27 mouse cellular contexts compared by ENCODE assay signal in genomic region chr15:8596375-8596900, GRCm38 (mm10).
DNase-seq lines count a peak whose midpoint lies in the region; ATAC-seq lines count a peak whose summit lies in the region.
"Had no signal": no experiment of that assay in that cellular context is flagged by ENCODE, and none has a peak within 500 bp of the region (broad histone marks: within the 10 kb centered on the region; RNA-seq: fewer than 3 reads in every experiment).

No protein-coding gene starts in this region.

- no peaks in the 10 kb centered on the region for H3K36me3 ChIP-seq in embryonic facial prominence, embryonic 13.5 days
- no peaks in the 10 kb centered on the region for H3K36me3 ChIP-seq in forebrain, embryonic 13.5 days (ENCODE audit: poor library complexity, severe bottlenecking)
- H3K36me3 ChIP-seq: forebrain, embryonic 12.5 days; G1E; hindbrain, embryonic 10.5 days had no signal

- H3K27ac ChIP-seq in embryonic facial prominence, embryonic 13.5 days: no peak overlapping the region
- no peak overlapping the region for H3K27ac ChIP-seq in forebrain, embryonic 13.5 days
- H3K27ac ChIP-seq: forebrain, embryonic 12.5 days; hindbrain, embryonic 10.5 days; hindbrain, embryonic 14.5 days; hindbrain, postnatal 0 days had no signal

- H3K9ac ChIP-seq in embryonic facial prominence, embryonic 13.5 days: no peak overlapping the region
- no peak overlapping the region for H3K9ac ChIP-seq in forebrain, embryonic 13.5 days
- H3K9ac ChIP-seq: forebrain, embryonic 12.5 days; hindbrain, embryonic 14.5 days had no signal

- H3K4me2 ChIP-seq in embryonic facial prominence, embryonic 13.5 days: peak overlapping the region; percentile 11; the same call in 1 of the 2 replicates
- H3K4me2 ChIP-seq in forebrain, embryonic 13.5 days: no peak overlapping the region
- H3K4me2 ChIP-seq: forebrain, embryonic 12.5 days; heart, embryonic 11.5 days; hindbrain, embryonic 14.5 days had no signal

- intact Hi-C loops in heart, postnatal 25 days (cut with DNase I): no loop called here

- WGBS in embryonic facial prominence, embryonic 13.5 days: 34% methylated on average over 8 of the region's 8 CpGs
- WGBS in forebrain, embryonic 13.5 days: 90% methylated on average over 8 of the region's 8 CpGs

- H3K9me3 ChIP-seq in embryonic facial prominence, embryonic 13.5 days: no peaks in the 10 kb centered on the region
- no peaks in the 10 kb centered on the region for H3K9me3 ChIP-seq in forebrain, embryonic 13.5 days (replicated peaks)
- H3K9me3 ChIP-seq: forebrain, embryonic 12.5 days; G1E; hindbrain, embryonic 10.5 days had no signal

- no peak overlapping the region for H3K4me3 ChIP-seq in embryonic facial prominence, embryonic 13.5 days
- H3K4me3 ChIP-seq in forebrain, embryonic 13.5 days: no peak overlapping the region
- H3K4me3 ChIP-seq: forebrain, embryonic 12.5 days; hindbrain, embryonic 10.5 days had no signal

- peak; percentile 70 for DNase-seq in heart, adult 11 months
- no peak for DNase-seq in heart, postnatal 25 days (ENCODE audit: low spot score)
- peak; percentile 87 for DNase-seq in fat pad, adult 2 months (ENCODE audit: extremely low read depth, low read depth, low spot score)
- DNase-seq in testis, postnatal 14 days (ENCODE audit: low spot score): no peak
- DNase-seq: adrenal gland, postnatal 14 days; B cell, adult 2 months; cerebellum, adult 11 months; cerebellum, adult 2 months; cerebellum, adult 9-11 months; cerebellum, postnatal 25 days; gastrocnemius, postnatal 10 days; gastrocnemius, postnatal 36 days; heart, postnatal 36 days; kidney, adult 18-20 months had no signal

- peaks cover 11% of the 10 kb centered on the region for H3K4me1 ChIP-seq in embryonic facial prominence, embryonic 13.5 days
- H3K4me1 ChIP-seq in forebrain, embryonic 13.5 days: no peaks in the 10 kb centered on the region
- H3K4me1 ChIP-seq: hindbrain, embryonic 10.5 days had no signal

- ATAC-seq in embryonic facial prominence, embryonic 13.5 days (ENCODE audit: insufficient number of reproducible peaks, insufficient read depth, low FRiP score, low TSS enrichment, low read depth): 0 out of 2 replicates have a peak, but pooled peaks have one; percentile 64
- ATAC-seq in forebrain, embryonic 13.5 days: no peak
- ATAC-seq: forebrain, embryonic 16.5 days; hindbrain, postnatal 0 days; inflammation-experienced regulatory T-cells, adult 6 months; intestine, embryonic 16.5 days; Patski had no signal

- peaks cover 4% of the 10 kb centered on the region for H3K27me3 ChIP-seq in embryonic facial prominence, embryonic 13.5 days
- H3K27me3 ChIP-seq in forebrain, embryonic 13.5 days: no peaks in the 10 kb centered on the region
- H3K27me3 ChIP-seq: CH12.LX; forebrain, embryonic 12.5 days had no signal

Comparison
In these comparisons a context has a peak if more than half of its experiments do, and no peak if none do; other contexts are left out.
1. DNase-seq: peak in heart, adult 11 months (single experiment) and fat pad, adult 2 months (single experiment); none in heart, postnatal 25 days (single experiment) and testis, postnatal 14 days (single experiment).